Mouse (Mus musculus) cerebellum, adult 2 months (tissue): ENCODE data around the gene Gm28434. TPM values are rescaled to one million over a fixed set of nuclear protein-coding genes. Genes with fewer than 3 reads are reported as not detected.

Experiments
- DNase-seq, 2 experiments: peaks; one replicate each; pipeline ENCODE4 v3.0.0; 2021
- H3K27ac ChIP-seq: fragments of 200-500 bp; 2 replicates; pipeline ENCODE4 v1.5.1; 2012; ENCODE audit warnings: low read length, control low read depth, inconsistent platforms; ENCODE audit not compliant: insufficient read depth
- H3K27me3 ChIP-seq: fragments of 200-500 bp; 2 replicates; pipeline ENCODE4 v1.6.1; 2012; ENCODE audit warnings: inconsistent platforms, mild to moderate bottlenecking, low read length, moderate library complexity; ENCODE audit not compliant: control insufficient read depth, insufficient read depth
- H3K4me1 ChIP-seq: fragments of 200-500 bp; 2 replicates; pipeline ENCODE4 v1.6.1; 2011; ENCODE audit warnings: low read length; ENCODE audit not compliant: control insufficient read depth, insufficient read depth
- H3K4me3 ChIP-seq: fragments of 200-500 bp; replicated peaks from 2 replicates; pipeline ENCODE3; 2011; ENCODE audit warnings: mild to moderate bottlenecking, low read depth, low read length, control low read depth; ENCODE audit not compliant: insufficient read depth
- CTCF ChIP-seq: fragments of 200-500 bp; IDR thresholded peaks from 2 replicates; pipeline ENCODE4 v1.5.1; 2011; ENCODE audit warnings: low read depth, mild to moderate bottlenecking, control low read depth, low read length, moderate library complexity, borderline replicate concordance; ENCODE audit not compliant: insufficient read depth
- POLR2A ChIP-seq: fragments of 200-500 bp; IDR thresholded peaks from 2 replicates; pipeline ENCODE4 v1.6.1; 2011; ENCODE audit warnings: low read length, control low read depth, borderline replicate concordance; ENCODE audit not compliant: insufficient read depth
- WGBS: fragments of 180-500 bp; shearing (Covaris S2); methylation state at CpG from one replicate; pipeline ENCODE4 v1.1.7; 2018; 5-methylcytosine and 5-hydroxymethylcytosine counted together
- polyA plus RNA-seq: library from polyadenylated mRNA; depleted of rRNA; stranded (reverse); fragments of >200 nt; gene quantifications from 2 replicates; pipeline ENCODE4 v1.2.3, GENCODE M21; 2012; rRNA removed

Gene Gm28434
- polyA plus RNA-seq: not detected in 2 replicates

GRCm38 (mm10) chr5:87969201-87969600, at the start of gene Gm28434, which contains the start of gene 2310003L06Rik:
TSS of gene Gm28434 (plus strand) at chr5:87969517.
TSS of gene 2310003L06Rik (plus strand) at chr5:87969459.
- H3K27ac ChIP-seq: no peak within 1 kb of the TSS
- H3K4me3 ChIP-seq: no peak within 1 kb of the TSS
- DNase-seq: no peak
- TF ChIP-seq CTCF (no peak), POLR2A (no peak)
- WGBS: 42% methylated on average over 2 of the region's 2 CpGs
- H3K4me1 ChIP-seq: no peaks in the 10 kb centered on the region
- H3K27me3 ChIP-seq: no peaks in the 10 kb centered on the region

GRCm38 (mm10) chr5:87925372-87925771, 43.9 kb upstream of the Gm28434 start, which contains the start of gene Csn3:
TSS of gene Csn3 (plus strand) at chr5:87925579.
- no peak for TF ChIP-seq CTCF
- no peak for TF ChIP-seq POLR2A
- no peak within 1 kb of the TSS for H3K27ac ChIP-seq
- H3K4me3 ChIP-seq: no peak within 1 kb of the TSS
- 60% methylated on average over 5 of the region's 5 CpGs for WGBS
- no peaks in the 10 kb centered on the region for H3K27me3 ChIP-seq
- no peaks in the 10 kb centered on the region for H3K4me1 ChIP-seq
- no peak for DNase-seq

DNA sequence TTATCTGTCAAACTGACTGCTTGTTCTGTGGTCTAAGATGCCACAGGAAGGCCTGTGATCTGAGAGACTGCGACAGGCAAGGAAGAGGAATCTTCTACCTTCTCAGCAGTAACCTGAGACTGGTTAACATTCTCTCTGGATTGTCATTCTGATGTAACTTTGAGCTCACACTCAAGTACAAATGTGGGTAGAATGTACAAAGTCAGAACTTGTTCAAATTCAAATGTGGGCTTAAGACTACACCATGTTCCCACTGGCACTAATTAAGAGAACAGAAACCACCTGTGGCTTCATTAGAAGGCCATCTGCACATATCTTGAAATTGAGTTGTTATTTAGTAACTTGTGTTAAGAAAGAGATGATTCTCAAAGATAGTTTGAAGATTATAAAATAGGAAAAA, 37.7 kb upstream of the Gm28434 start:
- TF ChIP-seq POLR2A (no peak), CTCF (no peak)
- no peak for DNase-seq
- WGBS: 43% methylated on average over 1 of the region's 1 CpGs
- Histone ChIP-seq H3K27me3 (no peaks in the 10 kb centered on the region), H3K4me3 (no peak overlapping the region), H3K4me1 (no peaks in the 10 kb centered on the region), H3K27ac (no peak overlapping the region)

- Histone ChIP-seq H3K27ac (no peak overlapping the region), H3K4me1 (no peaks in the 10 kb centered on the region), H3K27me3 (no peaks in the 10 kb centered on the region), H3K4me3 (no peak overlapping the region)
- WGBS: 20% methylated on average over 3 of the region's 3 CpGs
- TF ChIP-seq POLR2A: no peak
- no peak for TF ChIP-seq CTCF
- DNase-seq: no peak
Observed at GRCm38 (mm10) chr5:87940752-87941151, 28.6 kb upstream of the Gm28434 start.

- Histone ChIP-seq H3K27me3 (no peaks in the 10 kb centered on the region), H3K27ac (no peak overlapping the region), H3K4me3 (no peak overlapping the region), H3K4me1 (no peaks in the 10 kb centered on the region)
- no peak for TF ChIP-seq CTCF
- no peak for TF ChIP-seq POLR2A
- no peak for DNase-seq
Observed at GRCm38 (mm10) chr5:87942515-87942914, 26.8 kb upstream of the Gm28434 start.

DNA sequence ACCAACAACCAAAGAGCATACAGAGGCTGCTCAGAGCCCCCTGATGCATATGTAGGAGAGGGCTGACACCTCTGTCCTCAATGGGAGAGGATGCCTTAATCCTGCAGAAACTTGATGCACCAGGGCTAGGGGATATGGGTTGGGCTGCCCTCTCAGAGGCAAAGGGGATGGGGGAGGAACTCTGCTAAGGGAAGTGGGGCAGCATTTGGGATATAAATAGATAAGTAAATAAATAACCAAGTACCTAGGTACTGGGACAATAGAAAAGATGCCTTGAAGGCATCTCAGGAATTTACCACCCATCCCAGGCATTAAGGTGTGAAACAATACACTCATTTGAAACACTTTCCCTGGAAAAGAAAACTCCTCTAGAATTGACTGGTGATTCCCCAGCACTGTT, 17.5 kb upstream of the Gm28434 start:
- Histone ChIP-seq H3K4me1 (no peaks in the 10 kb centered on the region), H3K4me3 (no peak overlapping the region), H3K27me3 (no peaks in the 10 kb centered on the region), H3K27ac (no peak overlapping the region)
- DNase-seq: no peak
- TF ChIP-seq CTCF: no peak
- TF ChIP-seq POLR2A: no peak

- no peaks in the 10 kb centered on the region for H3K4me1 ChIP-seq
- H3K4me3 ChIP-seq: no peak within 1 kb of the TSS
- TF ChIP-seq CTCF (no peak), POLR2A (no peak)
- DNase-seq: no peak
- H3K27me3 ChIP-seq: no peaks in the 10 kb centered on the region
- 89% methylated on average over 3 of the region's 3 CpGs for WGBS
- no peak within 1 kb of the TSS for H3K27ac ChIP-seq
Observed at GRCm38 (mm10) chr5:87979139-87979538, 9.8 kb downstream of the Gm28434 start, which contains the start of gene Cabs1. TSS of gene Cabs1 (plus strand) at chr5:87979439.

- H3K4me1 ChIP-seq: no peaks in the 10 kb centered on the region
- no peak overlapping the region for H3K27ac ChIP-seq
- 56% methylated on average over 3 of the region's 3 CpGs for WGBS
- TF ChIP-seq POLR2A (no peak), CTCF (no peak)
- H3K4me3 ChIP-seq: no peak overlapping the region
- H3K27me3 ChIP-seq: no peaks in the 10 kb centered on the region
- DNase-seq: no peak
Observed at GRCm38 (mm10) chr5:87982468-87983214, 13.3 kb downstream of the Gm28434 start.
